Mouse (Mus musculus) liver, embryonic 14.5 days (tissue): ENCODE measurements at regions not wholly inside any gene's neighbourhood (a gene's known extent, or its start where the extent isn't known, plus 50 kb on each side); places are given as distances from the start of the nearest gene placed in this dataset.

Experiments used
- CTCF ChIP-seq: IDR thresholded peaks from 2 replicates; pipeline ENCODE4 v1.5.1; 2016; ENCODE audit warnings: antibody characterized with exemption, low read depth, control low read depth
- EP300 ChIP-seq: IDR thresholded peaks from 2 replicates; pipeline ENCODE4 v1.6.1; 2016; ENCODE audit warnings: antibody characterized with exemption, low read depth

GRCm38 (mm10) chr2:103874466-103874865, 77.0 kb upstream of the Caprin1 start:
- TF ChIP-seq CTCF (no peak), EP300 (no peak)
